Mouse (Mus musculus) limb, embryonic 15.5 days (tissue): ENCODE results near the gene Fgfr2. TPM values are rescaled to one million over a fixed set of nuclear protein-coding genes. Genes with fewer than 3 reads are reported as not detected.

Experiments used
- ATAC-seq: fragments of 200-750 bp; cut with Nextera tagmentation; 2 replicates; pipeline ENCODE4 v1.8.0; 2017; ENCODE audit warnings: low read depth, moderate TSS enrichment; ENCODE audit not compliant: insufficient number of reproducible peaks, low FRiP score, low TSS enrichment
- H3K27ac ChIP-seq: fragments of 300-500 bp; sonication (generic); 2 replicates; pipeline ENCODE4 v1.5.1; 2015; ENCODE audit warnings: moderate library complexity, mild to moderate bottlenecking, inconsistent platforms
- H3K27me3 ChIP-seq: fragments of 300-500 bp; sonication (generic); 2 replicates; pipeline ENCODE4 v1.6.1; 2015; ENCODE audit warnings: inconsistent platforms
- H3K36me3 ChIP-seq: fragments of 300-500 bp; sonication (generic); 2 replicates; pipeline ENCODE4 v1.6.1; 2015; ENCODE audit warnings: inconsistent platforms
- H3K4me1 ChIP-seq: fragments of 300-500 bp; sonication (generic); 2 replicates; pipeline ENCODE4 v1.6.1; 2015; ENCODE audit warnings: inconsistent platforms
- H3K4me2 ChIP-seq: fragments of 300-500 bp; sonication (generic); 2 replicates; pipeline ENCODE4 v1.6.1; 2015; ENCODE audit warnings: mild to moderate bottlenecking, inconsistent platforms
- H3K4me3 ChIP-seq: fragments of 300-500 bp; sonication (generic); 2 replicates; pipeline ENCODE4 v1.5.1; 2015; ENCODE audit warnings: mild to moderate bottlenecking, inconsistent platforms
- H3K9ac ChIP-seq: fragments of 300-500 bp; sonication (generic); 2 replicates; pipeline ENCODE4 v1.6.1; 2015; ENCODE audit warnings: inconsistent platforms
- H3K9me3 ChIP-seq: fragments of 300-500 bp; sonication (generic); 2 replicates; pipeline ENCODE4 v1.6.1; 2016; ENCODE audit warnings: inconsistent platforms
- WGBS: fragments of 180-500 bp; shearing (Covaris S2); methylation state at CpG from one replicate; pipeline ENCODE4 v1.1.7; 2015; 5-methylcytosine and 5-hydroxymethylcytosine counted together
- polyA plus RNA-seq: library from polyadenylated mRNA; unstranded; fragments of >200 nt; fragmentation: Nextera tagmentation; extraction: Ambion mirVana; gene quantifications from 2 replicates; pipeline ENCODE4 v1.2.1, GENCODE M21; 2015

The Fgfr2 gene
- polyA plus RNA-seq, 1 experiment from 2014 or later = 101 TPM

DNA sequence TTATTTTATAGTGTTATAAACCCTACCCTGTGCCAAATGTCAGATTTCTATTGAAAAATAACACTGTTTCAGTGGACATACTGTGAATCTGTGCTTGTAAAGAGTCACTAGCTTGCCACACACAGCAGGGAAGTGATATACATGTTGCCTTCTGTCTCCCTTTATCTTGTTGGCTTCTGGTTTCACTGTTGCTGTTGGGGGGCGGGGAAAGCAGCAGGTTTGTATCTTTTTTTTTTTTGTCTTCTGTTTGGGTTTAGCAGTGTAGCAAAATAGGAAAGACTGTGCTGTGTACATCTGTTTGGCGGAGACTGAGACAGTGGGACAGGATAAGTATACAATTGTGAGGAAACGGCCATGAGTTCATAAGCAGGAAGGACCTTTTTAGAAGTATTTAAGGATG is 2255.9 kb downstream of the Fgfr2 start:
- H3K27me3 ChIP-seq = 0 out of 2 replicates have a peak, but pooled peaks cover 4% of the 10 kb centered on the region
- H3K4me3 ChIP-seq = no peak overlapping the region
- no peak overlapping the region for H3K27ac ChIP-seq
- peaks cover 6% of the 10 kb centered on the region; the same call in 1 of the 2 replicates for H3K4me1 ChIP-seq
- no peaks in the 10 kb centered on the region for H3K36me3 ChIP-seq
- WGBS = 64% methylated on average over 3 of the region's 3 CpGs
- H3K9me3 ChIP-seq = no peaks in the 10 kb centered on the region
- no peak overlapping the region for H3K9ac ChIP-seq
- no peak overlapping the region for H3K4me2 ChIP-seq
- no peak for ATAC-seq

GRCm38 (mm10) chr7:130866640-130867039 is 2256.5 kb downstream of the Fgfr2 start:
- Histone ChIP-seq H3K4me2 (peak overlapping the region; percentile 67), H3K9ac (peak overlapping the region; percentile 75; the same call in 1 of the 2 replicates), H3K4me3 (peak overlapping the region; percentile 85), H3K4me1 (peaks cover 10% of the 10 kb centered on the region; the same call in 1 of the 2 replicates), H3K27ac (no peak overlapping the region), H3K27me3 (0 out of 2 replicates have a peak, but pooled peaks cover 4% of the 10 kb centered on the region), H3K36me3 (no peaks in the 10 kb centered on the region), H3K9me3 (no peaks in the 10 kb centered on the region)
- WGBS = 3% methylated on average over 13 of the region's 13 CpGs
- no peak for ATAC-seq

GRCm38 (mm10) chr7:130865613-130866591 is 2257.2 kb downstream of the Fgfr2 start, which contains the start of gene Plekha1:
TSS of gene Plekha1 (plus strand) at chr7:130865756.
- ATAC-seq = peak; percentile 98
- Histone ChIP-seq H3K9ac (peak within 1 kb of the TSS; percentile 75), H3K4me2 (peak within 1 kb of the TSS; percentile 67), H3K4me3 (peak within 1 kb of the TSS; percentile 85), H3K4me1 (peaks cover 18% of the 10 kb centered on the region), H3K27me3 (0 out of 2 replicates have a peak, but pooled peaks cover 4% of the 10 kb centered on the region), H3K36me3 (no peaks in the 10 kb centered on the region), H3K9me3 (no peaks in the 10 kb centered on the region), H3K27ac (peak within 1 kb of the TSS; percentile 83)
- under 1% methylated on average over 109 of the region's 114 CpGs for WGBS

DNA sequence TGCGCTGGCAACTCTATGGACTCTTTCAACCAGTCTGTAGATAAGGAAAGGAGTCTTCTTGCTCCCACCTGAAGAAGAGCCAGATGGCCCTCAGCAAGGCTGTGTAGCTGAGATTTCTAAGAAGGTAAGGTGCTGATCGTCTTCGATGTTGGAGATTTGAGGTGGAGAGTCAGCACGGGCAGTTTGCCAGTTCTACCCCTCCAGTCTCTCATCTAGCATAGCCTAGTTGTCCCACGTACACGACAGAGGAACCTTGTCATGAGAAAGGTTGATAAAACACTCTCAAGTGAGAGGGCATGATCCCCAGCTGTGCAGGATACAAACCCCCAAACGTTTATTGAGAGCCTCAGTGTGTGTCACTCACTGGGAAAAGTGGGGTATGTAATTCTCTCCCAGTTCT is 2258.4 kb downstream of the Fgfr2 start:
- 79% methylated on average over 7 of the region's 7 CpGs for WGBS
- Histone ChIP-seq H3K4me3 (no peak overlapping the region), H3K27me3 (peaks cover 7% of the 10 kb centered on the region; the same call in 1 of the 2 replicates), H3K4me1 (peaks cover 24% of the 10 kb centered on the region), H3K36me3 (no peaks in the 10 kb centered on the region), H3K9me3 (no peaks in the 10 kb centered on the region), H3K9ac (no peak overlapping the region), H3K4me2 (no peak overlapping the region), H3K27ac (no peak overlapping the region)
- ATAC-seq = no peak

DNA sequence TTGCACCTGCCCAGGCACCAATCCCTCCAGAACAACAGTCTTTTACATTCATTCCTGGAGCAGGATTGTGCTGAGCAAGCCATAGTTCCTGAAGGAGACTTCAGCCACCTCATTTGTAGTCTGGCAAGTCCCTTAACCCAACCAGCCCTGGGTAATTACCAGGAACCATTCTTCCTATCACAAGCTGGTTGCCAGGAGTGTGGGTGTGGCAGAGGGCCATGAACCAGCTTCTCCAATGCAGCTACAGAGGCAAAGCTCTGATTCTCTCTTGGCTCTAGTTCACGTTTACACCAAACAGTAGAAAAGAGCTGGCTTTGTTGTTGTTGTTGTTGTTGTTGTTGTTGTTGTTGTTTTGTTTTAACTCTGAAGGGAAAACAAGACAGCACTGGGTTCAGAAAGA is 2260.6 kb downstream of the Fgfr2 start:
- Histone ChIP-seq H3K4me2 (no peak overlapping the region), H3K36me3 (no peaks in the 10 kb centered on the region), H3K9ac (no peak overlapping the region), H3K9me3 (no peaks in the 10 kb centered on the region), H3K27ac (no peak overlapping the region), H3K4me1 (peaks cover 24% of the 10 kb centered on the region), H3K27me3 (peaks cover 7% of the 10 kb centered on the region; the same call in 1 of the 2 replicates), H3K4me3 (no peak overlapping the region)
- 30% methylated on average over 1 of the region's 1 CpGs for WGBS
- ATAC-seq = no peak

GRCm38 (mm10) chr7:130860721-130861142 is 2262.4 kb downstream of the Fgfr2 start:
- H3K4me3 ChIP-seq = no peak overlapping the region
- no peaks in the 10 kb centered on the region for H3K9me3 ChIP-seq
- ATAC-seq = no peak
- peaks cover 7% of the 10 kb centered on the region; the same call in 1 of the 2 replicates for H3K27me3 ChIP-seq
- no peak overlapping the region for H3K27ac ChIP-seq
- no peak overlapping the region for H3K9ac ChIP-seq
- no peaks in the 10 kb centered on the region for H3K36me3 ChIP-seq
- no peak overlapping the region for H3K4me2 ChIP-seq
- 17% methylated on average over 11 of the region's 11 CpGs for WGBS
- H3K4me1 ChIP-seq = peaks cover 21% of the 10 kb centered on the region

DNA sequence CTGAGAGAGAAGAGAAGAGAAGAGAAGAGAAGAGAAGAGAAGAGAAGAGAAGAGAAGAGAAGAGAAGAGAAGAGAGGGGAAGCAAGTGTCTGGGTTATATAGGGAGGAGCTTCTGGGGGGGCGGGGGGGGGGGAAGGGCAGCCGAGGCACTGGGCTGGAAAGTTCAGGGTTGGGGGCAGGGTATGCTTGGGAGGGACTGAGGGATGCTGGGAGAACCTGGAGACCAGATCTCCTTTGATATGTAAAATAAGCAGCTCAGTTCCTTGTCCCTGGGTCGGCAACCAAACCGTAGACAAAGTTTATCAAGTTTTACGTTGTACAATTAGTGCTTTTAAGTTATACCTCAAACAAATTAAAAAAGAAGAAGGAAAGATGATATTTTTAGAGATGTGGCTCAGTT is 2263.2 kb downstream of the Fgfr2 start:
- no peak overlapping the region for H3K4me3 ChIP-seq
- H3K27me3 ChIP-seq = peaks cover 7% of the 10 kb centered on the region; the same call in 1 of the 2 replicates
- no peak overlapping the region for H3K27ac ChIP-seq
- H3K9me3 ChIP-seq = no peaks in the 10 kb centered on the region
- no peaks in the 10 kb centered on the region for H3K36me3 ChIP-seq
- no peak overlapping the region for H3K4me2 ChIP-seq
- no peak for ATAC-seq
- 61% methylated on average over 3 of the region's 5 CpGs for WGBS
- peaks cover 19% of the 10 kb centered on the region for H3K4me1 ChIP-seq
- H3K9ac ChIP-seq = no peak overlapping the region

DNA sequence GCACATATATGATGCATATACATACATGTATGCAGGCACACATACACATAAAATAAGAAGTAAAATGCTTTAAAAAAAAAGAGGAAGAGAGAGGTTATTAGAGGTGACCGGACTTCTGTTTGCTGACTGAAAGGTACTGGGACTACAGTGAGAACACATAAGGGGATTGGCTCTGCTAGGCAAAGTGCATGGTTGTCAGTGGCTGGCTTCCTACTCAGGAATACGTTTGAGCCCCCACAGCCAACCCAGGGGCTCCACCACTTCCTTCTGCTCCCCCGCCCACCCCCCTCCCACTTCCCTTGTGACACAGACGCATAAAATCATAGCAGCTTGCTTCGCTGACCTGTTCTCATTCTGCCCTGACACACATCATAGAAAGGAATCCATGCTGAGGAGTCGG is 2265.2 kb downstream of the Fgfr2 start:
- Histone ChIP-seq H3K4me1 (peaks cover 19% of the 10 kb centered on the region), H3K27me3 (peaks cover 3% of the 10 kb centered on the region; the same call in 1 of the 2 replicates), H3K9ac (no peak overlapping the region), H3K4me3 (no peak overlapping the region), H3K4me2 (no peak overlapping the region), H3K27ac (no peak overlapping the region), H3K36me3 (no peaks in the 10 kb centered on the region), H3K9me3 (no peaks in the 10 kb centered on the region)
- no peak for ATAC-seq
- 72% methylated on average over 6 of the region's 6 CpGs for WGBS

DNA sequence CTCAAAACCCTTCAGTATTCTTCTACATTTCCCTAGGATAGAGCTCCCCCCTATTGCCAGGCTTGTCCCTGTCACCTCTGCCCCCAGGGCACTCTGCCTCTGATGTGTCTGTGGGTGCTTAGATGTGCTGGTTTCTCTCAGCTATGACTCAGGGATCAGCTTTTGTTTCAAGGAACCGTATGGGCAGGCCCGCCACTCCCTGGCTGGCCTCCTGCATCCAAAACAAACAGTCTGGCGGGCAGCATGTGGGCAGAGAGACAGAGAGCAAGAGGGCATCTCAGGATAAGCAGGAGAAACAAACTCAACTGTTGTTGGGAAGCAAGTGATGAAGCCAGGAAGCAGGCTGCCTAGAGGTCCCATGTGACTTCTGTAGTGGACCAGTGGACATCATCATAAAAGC is 2267.5 kb downstream of the Fgfr2 start:
- Histone ChIP-seq H3K4me1 (peaks cover 4% of the 10 kb centered on the region), H3K27ac (no peak overlapping the region), H3K4me3 (no peak overlapping the region), H3K9ac (no peak overlapping the region), H3K9me3 (no peaks in the 10 kb centered on the region), H3K36me3 (no peaks in the 10 kb centered on the region), H3K27me3 (peaks cover 3% of the 10 kb centered on the region; the same call in 1 of the 2 replicates), H3K4me2 (no peak overlapping the region)
- 45% methylated on average over 3 of the region's 3 CpGs for WGBS
- ATAC-seq = no peak

DNA sequence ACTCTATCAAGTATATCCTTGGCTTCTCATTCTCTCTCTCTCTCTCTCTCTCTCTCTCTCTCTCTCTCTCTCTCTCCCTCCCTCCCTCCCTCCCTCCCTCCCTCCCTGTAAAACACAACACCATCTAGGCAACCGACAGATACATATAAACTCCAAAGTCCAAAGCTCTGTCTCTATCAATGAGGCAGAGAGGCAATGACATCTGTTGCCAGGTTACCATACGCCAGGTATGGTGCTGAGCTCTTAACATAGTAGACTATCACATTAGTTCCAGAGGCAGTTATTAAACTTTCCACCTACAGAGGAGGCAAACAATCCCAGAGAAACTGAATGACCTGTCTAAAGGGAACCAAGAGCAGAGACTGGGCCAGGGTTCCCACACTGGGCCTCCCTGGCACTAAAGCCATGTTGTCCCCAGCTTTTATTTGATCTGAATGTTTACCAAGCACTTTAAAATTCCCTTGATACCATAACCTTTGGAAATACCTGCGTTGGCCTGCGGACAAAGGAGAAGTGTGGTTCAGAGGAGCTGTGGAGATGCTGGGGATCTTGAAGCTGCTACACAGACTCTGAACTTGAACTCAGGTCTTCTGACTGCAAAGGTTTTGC is 2268.4 kb downstream of the Fgfr2 start:
- Histone ChIP-seq H3K36me3 (no peaks in the 10 kb centered on the region), H3K27me3 (no peaks in the 10 kb centered on the region), H3K4me2 (no peak overlapping the region), H3K4me1 (no peaks in the 10 kb centered on the region), H3K9me3 (no peaks in the 10 kb centered on the region), H3K9ac (no peak overlapping the region), H3K27ac (no peak overlapping the region), H3K4me3 (no peak overlapping the region)
- no peak for ATAC-seq
- 73% methylated on average over 4 of the region's 4 CpGs for WGBS

GRCm38 (mm10) chr7:130847164-130847718 is 2275.9 kb downstream of the Fgfr2 start:
- no peaks in the 10 kb centered on the region for H3K9me3 ChIP-seq
- no peaks in the 10 kb centered on the region for H3K4me1 ChIP-seq
- H3K27ac ChIP-seq = no peak overlapping the region
- H3K4me2 ChIP-seq = no peak overlapping the region
- 80% methylated on average over 17 of the region's 17 CpGs for WGBS
- no peaks in the 10 kb centered on the region for H3K36me3 ChIP-seq
- no peaks in the 10 kb centered on the region for H3K27me3 ChIP-seq
- ATAC-seq = no peak
- no peak overlapping the region for H3K9ac ChIP-seq
- no peak overlapping the region for H3K4me3 ChIP-seq
